Mouse (Mus musculus): ENCODE measurements around the gene Slc22a23.

DNA sequence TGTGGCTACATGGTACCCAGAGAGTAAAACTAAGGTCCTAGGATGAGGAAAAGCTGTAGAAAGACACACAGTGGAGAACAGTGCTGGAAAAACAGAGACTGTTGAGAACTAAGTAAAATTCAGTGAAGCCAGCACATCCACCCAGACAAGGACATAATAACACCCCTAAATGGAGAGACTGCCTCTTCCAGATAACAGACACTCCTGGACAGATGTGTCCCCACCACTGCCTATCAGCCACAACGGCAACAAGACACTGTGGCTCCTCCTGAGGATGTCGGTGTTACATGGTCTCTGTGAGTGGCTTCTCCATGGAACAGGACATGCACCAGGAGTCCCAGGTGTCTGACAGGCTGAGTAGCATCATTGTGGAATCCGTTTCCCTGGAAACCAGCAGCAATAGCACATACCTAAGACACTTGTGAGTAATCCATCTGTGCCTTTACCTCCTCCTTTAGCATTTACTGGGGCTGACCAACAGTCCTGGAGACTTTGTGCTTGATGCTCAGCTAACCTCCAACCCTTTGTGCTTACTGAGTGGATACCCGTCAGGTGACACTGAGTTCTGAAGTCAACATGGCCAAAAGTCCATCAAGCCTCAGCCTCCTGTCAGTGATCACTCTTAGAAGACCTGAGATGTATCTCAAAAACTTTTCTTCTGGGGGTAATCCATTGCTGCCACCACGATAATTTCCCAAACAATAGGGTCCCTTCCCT is 73.9 kb downstream of the Slc22a23 start:
- TF ChIP-seq EP300 (IDR thresholded peaks at IDR 0.05; ENCODE audit: low read depth) = peak; percentile 82
- no peak for TF ChIP-seq CTCF (IDR thresholded peaks at IDR 0.05; ENCODE audit: low read depth)

All from liver, embryonic 14.5 days (tissue).